Mouse (Mus musculus) CH12.LX (cell line): ENCODE measurements around the gene Kalrn. TPM values are rescaled to one million over a fixed set of nuclear protein-coding genes. Genes with fewer than 3 reads are reported as not detected.

ENCODE experiments used
- DNase-seq: peaks from one replicate; pipeline ENCODE4 v3.0.0-alpha.2; 2013; ENCODE audit errors: extremely low read depth
- H3K27ac ChIP-seq: 2 replicates; pipeline ENCODE4 v1.5.1; 2012; ENCODE audit warnings: low read depth, mild to moderate bottlenecking, control low read depth, moderate library complexity; ENCODE audit not compliant: insufficient read depth
- H3K27me3 ChIP-seq: replicated peaks from 2 replicates; pipeline ENCODE3; 2012; ENCODE audit warnings: inconsistent platforms
- H3K36me3 ChIP-seq, 2 experiments: replicated peaks in 1 of 2; 2 replicates each; pipeline versions ENCODE3 to v1.6.1; 2012; ENCODE audit warnings: inconsistent platforms in 1 of 2, low read length in 1 of 2, mild to moderate bottlenecking in 1 of 2, mixed read lengths in 1 of 2, moderate library complexity in 1 of 2; ENCODE audit not compliant: control insufficient read depth in 1 of 2, insufficient read depth in 1 of 2
- H3K4me1 ChIP-seq, 2 experiments: 2 replicates each; pipeline ENCODE4 v1.6.1; 2012; ENCODE audit warnings: inconsistent platforms in 1 of 2, moderate library complexity in 1 of 2; ENCODE audit not compliant: insufficient read depth in 2 of 2, control insufficient read depth in 1 of 2
- H3K4me2 ChIP-seq: 2 replicates; pipeline ENCODE4 v1.6.1; 2012; ENCODE audit warnings: low read depth, mild to moderate bottlenecking, control low read depth; ENCODE audit not compliant: poor library complexity, insufficient read depth, severe bottlenecking
- H3K4me3 ChIP-seq, 3 experiments: fragments of 150-350 bp in 1 of 3; sonication (generic) in 1 of 3; replicated peaks in 1 of 3; 2 replicates each; pipeline versions ENCODE3 to v1.5.1; 2011 to 2012; ENCODE audit warnings: low read depth in 2 of 3, low read length in 2 of 3, mild to moderate bottlenecking in 2 of 3, moderate library complexity in 2 of 3, control low read depth in 1 of 3, improper control_type of control experiment in 1 of 3, inconsistent platforms in 1 of 3, mixed read lengths in 1 of 3; ENCODE audit not compliant: poor library complexity in 1 of 3
- H3K79me2 ChIP-seq: replicated peaks from 2 replicates; pipeline ENCODE4 v1.6.1; 2012; ENCODE audit warnings: mild to moderate bottlenecking, moderate library complexity; ENCODE audit not compliant: control insufficient read depth, poor library complexity, insufficient read depth, severe bottlenecking; ENCODE audit errors: extremely low read depth
- H3K9ac ChIP-seq: 2 replicates; pipeline ENCODE4 v1.6.1; 2012; ENCODE audit warnings: low read depth, mild to moderate bottlenecking, control low read depth, moderate library complexity; ENCODE audit not compliant: insufficient read depth
- H3K9me3 ChIP-seq: replicated peaks from 2 replicates; pipeline ENCODE3; 2012; ENCODE audit warnings: low read length, inconsistent platforms, mixed read lengths
- BHLHE40 ChIP-seq: IDR thresholded peaks from 2 replicates; pipeline ENCODE4 v1.6.1; 2011; ENCODE audit warnings: mild to moderate bottlenecking, low read depth, low read length, improper control_type of control experiment
- CHD1 ChIP-seq: IDR thresholded peaks from 2 replicates; pipeline ENCODE4 v1.6.1; 2012; ENCODE audit warnings: low read depth, low read length, improper control_type of control experiment, inconsistent platforms
- ETS1 ChIP-seq: conservative IDR thresholded peaks from 2 replicates; pipeline ENCODE4 v1.6.1; 2012; ENCODE audit warnings: low read depth, mild to moderate bottlenecking, inconsistent platforms, low read length, improper control_type of control experiment, moderate library complexity
- GABPA ChIP-seq: IDR thresholded peaks from 2 replicates; pipeline ENCODE4 v1.6.1; 2012; ENCODE audit warnings: low read depth, low read length, improper control_type of control experiment, inconsistent platforms; ENCODE audit not compliant: insufficient replicate concordance
- IRF4 ChIP-seq: IDR thresholded peaks from 2 replicates; pipeline ENCODE4 v1.6.1; 2014; ENCODE audit warnings: low read depth, mild to moderate bottlenecking, inconsistent platforms, low read length, improper control_type of control experiment
- KAT2A ChIP-seq: IDR thresholded peaks from 2 replicates; pipeline ENCODE4 v1.6.1; 2012; ENCODE audit warnings: low read length, improper control_type of control experiment, inconsistent platforms; ENCODE audit not compliant: insufficient replicate concordance
- MEF2A ChIP-seq: IDR thresholded peaks from 2 replicates; pipeline ENCODE4 v1.6.1; 2014; ENCODE audit warnings: low read depth, mild to moderate bottlenecking, inconsistent platforms, low read length, improper control_type of control experiment, borderline replicate concordance
- NELFE ChIP-seq: IDR thresholded peaks from 2 replicates; pipeline ENCODE4 v1.6.1; 2011; ENCODE audit warnings: low read depth, low read length, improper control_type of control experiment
- PAX5 ChIP-seq: IDR thresholded peaks from 2 replicates; pipeline ENCODE4 v1.6.1; 2012; ENCODE audit warnings: low read length, inconsistent platforms, mixed read lengths
- POLR2AphosphoS2 ChIP-seq: IDR thresholded peaks from 2 replicates; pipeline ENCODE4 v1.6.1; 2011; ENCODE audit warnings: low read depth, low read length, improper control_type of control experiment
- SIN3A ChIP-seq: IDR thresholded peaks from 2 replicates; pipeline ENCODE4 v1.6.1; 2012; ENCODE audit warnings: low read length, improper control_type of control experiment, inconsistent platforms
- TBP ChIP-seq: conservative IDR thresholded peaks from 2 replicates; pipeline ENCODE4 v1.6.1; 2011; ENCODE audit warnings: low read depth, low read length, improper control_type of control experiment
- TCF12 ChIP-seq: IDR thresholded peaks from 2 replicates; pipeline ENCODE4 v1.6.1; 2014; ENCODE audit warnings: low read depth, mild to moderate bottlenecking, inconsistent platforms, low read length, improper control_type of control experiment
- USF1 ChIP-seq: IDR thresholded peaks from 2 replicates; pipeline ENCODE4 v1.6.1; 2014; ENCODE audit warnings: low read depth, mild to moderate bottlenecking, inconsistent platforms, low read length, improper control_type of control experiment
- USF2 ChIP-seq: conservative IDR thresholded peaks from 2 replicates; pipeline ENCODE4 v1.6.1; 2011; ENCODE audit warnings: low read depth, low read length, improper control_type of control experiment
- ZC3H11A ChIP-seq: IDR thresholded peaks from 2 replicates; pipeline ENCODE4 v1.6.1; 2012; ENCODE audit warnings: low read depth, mild to moderate bottlenecking, inconsistent platforms, low read length, improper control_type of control experiment
- dilution Hi-C: fragments of 300-500 bp; cut with MboI; formaldehyde crosslinking; loops from 2 replicates; pipeline ENCODE4 v1.14.3; 2020; ENCODE audit warnings: low sequenced_read_pairs; ENCODE audit not compliant: extremely low pct_unique_long_range_greater_than_20kb, extremely low pct_ligation_motif_present
- in situ Hi-C: fragments of 300-500 bp; cut with MboI; formaldehyde crosslinking; loops from 3 replicates; pipeline ENCODE4 v1.14.3; 2019; ENCODE audit warnings: low sequenced_read_pairs, low pct_ligation_motif_present, low pct_unique_long_range_greater_than_20kb, mixed read lengths
- polyA plus RNA-seq: library from polyadenylated mRNA; unstranded; fragments of >175 nt; gene quantifications from 2 replicates; pipeline ENCODE4 v1.2.1, GENCODE M21; 2012; ENCODE audit warnings: low read depth; ENCODE audit not compliant: insufficient read length
- total RNA-seq, 2 experiments: library from RNA; depleted of rRNA; stranded (reverse); fragments of 300-350 nt in 1 of 2; fragments of >200 nt in 1 of 2; gene quantifications; 2 replicates each; pipeline ENCODE4 v1.2.3; 2012 to 2014

Kalrn gene
- total and polyA plus RNA-seq, 3 experiments = 0.08 to 0.09 TPM; not detected in 1

GRCm38 (mm10) chr16:34528234-34528983, 44.9 kb downstream of the Kalrn start:
- no peaks in the 10 kb centered on the region for H3K36me3 ChIP-seq
- H3K27ac ChIP-seq = no peak overlapping the region
- no peak overlapping the region for H3K9ac ChIP-seq
- H3K27me3 ChIP-seq = peaks cover 71% of the 10 kb centered on the region
- H3K4me2 ChIP-seq = 0 out of 2 replicates have a peak overlapping the region, but pooled peaks have one; percentile 29
- dilution Hi-C loops (no loop called here), in situ Hi-C loops (no loop called here)
- no peak overlapping the region for H3K4me3 ChIP-seq
- no peaks in the 10 kb centered on the region for H3K79me2 ChIP-seq
- TF ChIP-seq TBP (no peak), PAX5 (no peak), IRF4 (no peak), SIN3A (no peak), ETS1 (no peak), USF1 (no peak), CHD1 (no peak), ZC3H11A (no peak), MEF2A (no peak), POLR2AphosphoS2 (no peak), KAT2A (no peak), NELFE (no peak)
- DNase-seq = no peak
- no peaks in the 10 kb centered on the region for H3K4me1 ChIP-seq
- H3K9me3 ChIP-seq = no peaks in the 10 kb centered on the region

- Histone ChIP-seq H3K9ac (no peak overlapping the region), H3K27ac (no peak overlapping the region), H3K4me3 (no peak overlapping the region), H3K27me3 (peaks cover 59% of the 10 kb centered on the region), H3K79me2 (no peaks in the 10 kb centered on the region), H3K4me2 (no peak overlapping the region), H3K36me3 (no peaks in the 10 kb centered on the region), H3K9me3 (no peaks in the 10 kb centered on the region), H3K4me1 (no peaks in the 10 kb centered on the region)
- DNase-seq = no peak
- dilution Hi-C loops = no loop called here
- in situ Hi-C loops = no loop called here
- TF ChIP-seq BHLHE40 = 0 out of 2 replicates have a peak, but pooled peaks have one; percentile 31
- TF ChIP-seq USF2 = no peak
These were observed 47.0 kb downstream of the Kalrn start for GRCm38 (mm10) chr16:34526378-34526777.

DNA sequence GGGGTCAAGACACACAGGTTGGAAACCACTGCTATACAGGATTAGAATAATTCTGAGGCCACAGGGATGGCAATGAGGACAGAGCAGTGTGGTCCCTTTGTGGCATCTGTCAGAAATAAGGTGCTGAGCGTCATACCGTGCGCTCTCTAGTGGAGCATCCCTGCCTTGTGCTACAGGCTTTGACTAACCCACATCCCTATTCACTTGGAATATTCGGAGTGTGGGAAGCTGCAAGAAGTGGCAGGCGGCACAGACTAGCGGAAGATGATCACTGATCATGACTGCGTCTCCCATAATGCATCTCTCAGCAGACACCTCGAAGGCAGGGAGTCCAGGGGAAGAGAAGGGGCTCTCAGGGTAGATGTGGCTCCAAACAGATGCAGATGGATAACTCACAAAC, 47.5 kb downstream of the Kalrn start:
- Histone ChIP-seq H3K4me3 (no peak overlapping the region), H3K4me2 (no peak overlapping the region), H3K27me3 (peaks cover 62% of the 10 kb centered on the region), H3K36me3 (no peaks in the 10 kb centered on the region), H3K79me2 (no peaks in the 10 kb centered on the region), H3K9me3 (no peaks in the 10 kb centered on the region), H3K27ac (no peak overlapping the region), H3K9ac (no peak overlapping the region), H3K4me1 (no peaks in the 10 kb centered on the region)
- dilution Hi-C loops = no loop called here
- no peak for DNase-seq
- TF ChIP-seq TCF12 = no peak
- TF ChIP-seq GABPA = no peak
- no peak for TF ChIP-seq USF1
- TF ChIP-seq CHD1 = no peak
- in situ Hi-C loops = no loop called here
